Mouse (Mus musculus) cerebral cortex, adult 2 months (tissue): ENCODE results near the gene 1700013G24Rik.

Source experiments
- WGBS: fragments of 180-500 bp; shearing (Covaris S2); methylation state at CpG from one replicate; pipeline ENCODE4 v1.1.7; 2018; 5-methylcytosine and 5-hydroxymethylcytosine counted together

1700013G24Rik gene

DNA sequence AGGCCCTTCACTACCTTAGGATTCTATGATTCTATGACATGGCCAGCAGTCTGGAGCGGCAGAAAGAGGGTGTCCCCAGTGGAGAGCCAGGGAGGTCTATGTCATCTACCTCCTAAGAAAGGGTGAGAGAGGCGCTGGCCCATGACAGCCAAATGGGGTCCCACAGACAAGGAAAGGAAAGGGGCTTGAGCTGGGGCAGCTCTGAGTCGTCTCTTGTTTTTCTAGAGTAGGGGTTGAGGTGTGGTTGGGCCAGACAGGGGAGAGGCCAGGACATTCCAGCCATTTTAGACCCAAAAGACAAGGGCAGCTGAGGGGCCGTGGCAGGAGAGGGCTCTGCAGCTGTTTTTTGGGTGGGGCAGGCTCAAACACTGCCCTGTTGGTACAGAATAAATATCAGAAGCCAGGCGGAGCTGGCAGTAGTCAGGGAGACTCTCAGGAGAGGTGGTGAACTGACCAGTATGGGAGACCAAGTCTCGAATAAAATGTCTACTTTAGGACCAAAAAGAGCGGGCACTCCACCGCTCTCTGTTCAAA lies at the start of gene 1700013G24Rik:
Gene 1700013G24Rik (plus strand): TSS at position 51 of the 534 bp plus-strand sequence.
- 92% methylated on average over 8 of the region's 8 CpGs for WGBS

- 98% methylated on average over 3 of the region's 3 CpGs for WGBS
Observed at GRCm38 (mm10) chr4:137405571-137405970, 47.5 kb upstream of the 1700013G24Rik start.

- WGBS, result 94% methylated on average over 5 of the region's 5 CpGs
Observed at GRCm38 (mm10) chr4:137409691-137410090, 43.4 kb upstream of the 1700013G24Rik start, which contains the start of gene Cela3a. Gene Cela3a (minus strand): TSS chr4:137409791.

DNA sequence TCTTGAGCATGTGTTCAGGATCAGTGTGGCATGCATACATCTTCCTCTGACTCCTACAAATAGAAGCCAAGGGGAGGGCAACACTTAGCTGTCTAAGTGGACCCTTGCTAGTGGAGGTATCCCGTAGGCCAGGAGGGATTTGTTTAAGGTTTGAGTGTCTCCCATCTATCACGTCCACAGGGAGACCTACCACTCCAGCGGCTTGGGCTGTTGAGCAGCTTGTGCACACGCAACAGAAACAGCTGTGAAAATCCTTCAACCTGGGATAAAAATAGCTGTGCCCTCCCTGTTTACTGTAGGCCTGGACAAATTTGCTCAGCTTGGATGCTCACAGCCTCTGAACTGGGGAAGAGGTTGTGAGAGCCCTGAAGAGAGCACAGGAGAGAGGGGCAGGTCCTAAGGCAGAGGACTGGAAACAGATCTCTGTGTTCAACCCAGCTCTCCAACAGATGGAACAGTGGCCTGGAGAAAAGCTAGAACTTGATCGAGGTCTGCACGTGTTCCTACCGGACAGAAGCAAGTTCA lies 40.8 kb upstream of the 1700013G24Rik start:
- WGBS, result 80% methylated on average over 7 of the region's 7 CpGs

GRCm38 (mm10) chr4:137414936-137415335 lies 38.1 kb upstream of the 1700013G24Rik start:
- WGBS, result 79% methylated on average over 1 of the region's 1 CpGs

DNA sequence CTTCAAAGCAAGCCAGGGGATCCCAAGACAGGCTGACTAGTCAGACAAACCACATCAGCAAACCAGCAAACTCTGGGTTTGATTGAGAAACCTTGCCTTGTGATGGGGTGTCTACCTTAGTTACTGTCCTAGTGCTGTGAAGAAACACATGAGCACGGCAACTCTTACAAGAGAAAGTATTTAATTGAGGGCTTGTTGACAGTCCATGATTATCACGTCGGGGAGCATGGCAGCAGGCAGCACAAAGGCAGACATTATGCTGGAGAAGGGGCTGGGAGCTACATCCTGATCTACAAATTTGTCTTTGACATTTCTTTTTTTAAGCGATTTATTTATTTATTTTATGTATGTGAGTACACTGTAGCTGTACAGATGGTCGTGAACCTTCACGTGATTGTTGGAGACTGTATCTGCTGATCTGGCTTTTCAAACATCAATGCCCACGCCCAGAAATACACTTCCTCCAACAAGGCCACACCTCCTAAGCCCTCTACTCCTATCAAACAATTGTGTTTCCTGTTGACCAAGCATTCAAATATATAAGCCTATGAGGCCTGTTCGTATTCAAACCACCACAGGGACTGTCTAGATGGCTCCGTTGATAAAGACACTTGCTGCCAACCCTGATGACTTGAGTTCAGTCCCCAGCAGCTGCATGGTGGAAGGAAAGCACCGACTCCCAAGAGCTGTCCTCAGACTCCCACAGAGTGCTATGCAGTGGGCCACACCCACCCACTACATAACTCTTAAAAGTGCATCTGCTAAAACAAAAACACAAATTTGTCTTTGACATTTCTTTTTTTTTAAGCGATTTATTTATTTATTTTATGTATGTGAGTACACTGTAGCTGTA lies 35.1 kb upstream of the 1700013G24Rik start:
- WGBS, result 65% methylated on average over 11 of the region's 11 CpGs

GRCm38 (mm10) chr4:137430502-137430901 lies 22.6 kb upstream of the 1700013G24Rik start, which contains the start of gene Cela3b:
Gene Cela3b (minus strand): TSS chr4:137430540.
- 97% methylated on average over 4 of the region's 4 CpGs for WGBS

DNA sequence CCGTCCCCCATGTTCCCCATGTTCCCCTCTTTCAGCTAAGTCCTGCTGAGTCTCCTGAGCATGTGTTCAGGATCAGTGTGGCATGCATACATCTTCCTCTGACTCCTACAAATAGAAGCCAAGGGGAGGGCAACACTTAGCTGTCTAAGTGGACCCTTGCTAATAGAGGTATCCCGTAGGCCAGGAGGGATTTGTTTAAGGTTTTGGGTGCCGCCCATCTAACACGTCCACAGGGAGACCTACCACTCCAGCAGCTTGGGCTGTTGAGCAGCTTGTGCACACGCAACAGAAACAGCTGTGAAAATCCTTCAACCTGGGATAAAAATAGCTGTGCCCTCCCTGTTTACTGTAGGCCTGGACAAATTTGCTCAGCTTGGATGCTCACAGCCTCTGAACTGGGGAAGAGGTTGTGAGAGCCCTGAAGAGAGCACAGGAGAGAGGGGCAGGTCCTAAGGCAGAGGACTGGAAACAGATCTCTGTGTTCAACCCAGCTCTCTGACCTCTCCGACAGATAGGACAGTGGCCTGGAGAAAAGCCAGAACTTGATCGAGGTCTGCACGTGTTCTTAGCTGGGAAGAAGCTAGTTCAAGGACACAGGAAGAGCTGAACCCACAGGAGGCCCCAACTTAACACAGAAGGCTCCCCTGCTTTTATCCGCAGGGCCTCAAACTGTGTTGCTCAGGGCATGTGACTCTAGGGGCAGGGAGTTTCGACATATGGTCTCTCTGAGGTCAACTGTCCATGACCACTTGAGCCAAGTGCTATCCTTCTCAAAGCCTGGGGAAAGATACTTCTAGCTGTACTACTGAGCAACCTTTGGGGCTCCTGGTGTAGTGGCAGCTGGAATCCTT lies 20.2 kb upstream of the 1700013G24Rik start:
- WGBS, result 77% methylated on average over 10 of the region's 10 CpGs

DNA sequence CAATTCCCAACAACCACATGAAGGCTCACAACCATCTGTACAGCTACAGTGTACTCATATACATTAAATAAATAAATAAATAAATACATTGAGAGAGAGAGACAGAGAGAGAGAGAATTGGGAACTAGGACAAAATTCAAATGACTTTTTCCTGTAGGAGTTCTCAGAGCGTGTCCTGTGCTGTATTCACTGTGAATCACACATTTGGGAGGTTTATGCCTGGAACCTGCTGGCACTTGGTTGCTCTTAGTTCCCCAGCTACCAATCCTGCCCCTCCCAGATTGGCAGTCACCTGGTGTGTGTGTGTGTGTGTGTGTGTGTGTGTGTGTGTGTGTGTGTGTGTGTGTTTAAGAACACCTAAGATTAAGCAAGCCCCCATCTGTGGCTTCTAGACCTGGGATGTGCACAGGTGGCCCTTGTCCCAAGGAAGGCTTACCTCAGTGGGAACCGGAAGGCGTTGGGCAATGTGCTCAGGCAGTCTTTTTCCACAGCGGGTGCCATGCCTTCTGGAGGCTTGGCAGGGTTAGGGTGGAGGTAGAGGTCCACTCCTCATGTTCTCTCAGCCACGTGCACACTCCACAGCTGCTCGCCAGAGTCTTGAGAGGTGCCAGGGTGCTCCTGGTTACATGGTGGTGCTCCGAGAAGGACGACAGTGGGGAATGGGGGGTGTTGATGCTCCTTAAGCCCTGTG lies 16.0 kb upstream of the 1700013G24Rik start:
- 72% methylated on average over 8 of the region's 8 CpGs for WGBS

- 95% methylated on average over 8 of the region's 8 CpGs for WGBS
Observed at GRCm38 (mm10) chr4:137438842-137439241, 14.2 kb upstream of the 1700013G24Rik start.

GRCm38 (mm10) chr4:137441332-137441731 lies 11.8 kb upstream of the 1700013G24Rik start:
- 91% methylated on average over 4 of the region's 4 CpGs for WGBS

DNA sequence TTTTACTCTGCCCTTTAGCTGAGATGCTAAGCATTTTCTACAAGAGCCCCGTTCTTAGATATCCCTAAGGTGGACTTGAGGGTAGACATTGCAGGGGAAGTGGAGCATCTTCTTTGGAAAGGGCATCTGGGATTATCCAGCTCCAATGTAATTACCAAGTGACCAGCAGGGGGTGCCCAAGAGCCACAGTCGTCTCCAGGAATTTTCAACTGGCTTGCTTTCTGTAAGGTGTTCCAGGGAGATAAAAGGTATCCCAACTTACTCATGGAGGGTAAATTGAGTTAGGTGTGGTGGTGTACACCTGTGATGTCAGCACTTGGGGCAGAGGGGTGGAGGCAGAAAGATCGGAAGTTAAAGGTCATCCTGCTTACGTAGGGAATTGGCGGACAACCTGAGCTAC lies 9.5 kb upstream of the 1700013G24Rik start:
- 24% methylated on average over 5 of the region's 5 CpGs for WGBS

- 95% methylated on average over 4 of the region's 4 CpGs for WGBS
Observed at GRCm38 (mm10) chr4:137445881-137446280, 7.2 kb upstream of the 1700013G24Rik start.

DNA sequence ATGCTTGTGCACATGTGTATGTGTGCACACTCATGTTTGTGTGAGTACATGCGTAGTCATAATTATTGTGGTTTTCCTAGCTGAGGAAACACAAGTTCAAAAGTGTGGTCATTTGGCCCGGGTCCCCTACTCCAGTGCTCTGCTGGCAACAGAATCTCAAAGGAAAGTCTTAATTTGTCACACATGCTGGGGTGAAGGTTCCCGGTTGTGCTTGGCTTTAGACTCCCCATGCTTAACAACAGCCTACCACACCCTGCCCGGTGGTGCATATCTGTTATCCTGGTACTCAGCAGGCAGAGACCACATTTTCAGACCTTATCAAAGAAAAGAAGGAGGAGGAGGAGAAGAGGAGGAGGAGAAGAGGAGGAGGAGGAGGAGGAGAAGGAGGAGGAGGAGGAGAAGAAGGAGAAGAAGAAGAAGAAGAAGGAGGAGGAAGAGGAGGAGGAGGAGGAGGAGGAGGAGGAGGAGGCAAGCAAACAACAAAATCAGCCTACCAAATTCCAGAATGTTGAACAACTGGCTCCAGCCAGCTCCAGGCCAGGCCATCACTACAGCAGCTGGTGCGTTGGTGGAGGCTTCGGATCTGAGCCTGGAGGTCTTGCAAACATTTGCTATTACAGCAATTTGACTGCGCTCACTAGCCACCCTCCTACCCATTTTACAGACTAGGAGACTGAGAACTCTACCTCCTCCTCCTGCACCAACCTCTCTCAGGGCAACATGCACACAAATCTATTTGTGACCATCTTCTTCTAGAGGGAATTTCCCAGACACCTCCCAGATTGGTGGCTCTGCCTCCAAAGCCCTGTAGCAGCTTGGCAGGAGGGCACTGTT lies 5.5 kb upstream of the 1700013G24Rik start:
- WGBS, result 50% methylated on average over 7 of the region's 7 CpGs

GRCm38 (mm10) chr4:137448197-137448596 lies 4.9 kb upstream of the 1700013G24Rik start:
- WGBS, result 13% methylated on average over 6 of the region's 6 CpGs

DNA sequence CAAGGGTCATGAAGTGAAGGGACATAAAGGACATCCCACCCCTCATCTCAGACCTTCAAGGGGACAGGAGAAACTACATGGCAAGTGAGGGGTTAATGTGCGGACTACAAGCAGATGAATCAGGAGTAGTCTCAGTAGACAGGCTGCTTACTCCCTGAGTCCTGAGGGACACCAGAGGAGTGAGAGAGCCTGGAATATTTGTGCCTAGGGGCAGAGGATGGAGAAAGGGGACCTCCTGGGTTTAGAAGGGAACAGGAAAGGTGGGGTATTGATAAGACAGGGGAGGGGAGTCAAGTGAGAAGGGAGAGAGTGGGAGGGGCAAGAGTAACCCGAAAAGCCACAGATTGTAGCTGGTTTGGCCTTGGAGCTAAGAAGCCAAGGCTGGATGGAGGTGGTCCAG lies 4.4 kb upstream of the 1700013G24Rik start:
- 48% methylated on average over 2 of the region's 2 CpGs for WGBS

GRCm38 (mm10) chr4:137449132-137449531 lies 4.0 kb upstream of the 1700013G24Rik start:
- 92% methylated on average over 2 of the region's 2 CpGs for WGBS

GRCm38 (mm10) chr4:137449715-137450114 lies 3.4 kb upstream of the 1700013G24Rik start:
- 83% methylated on average over 10 of the region's 10 CpGs for WGBS

GRCm38 (mm10) chr4:137452190-137452589 lies 894 bp upstream of the 1700013G24Rik start:
- 93% methylated on average over 6 of the region's 6 CpGs for WGBS

GRCm38 (mm10) chr4:137454582-137454981 lies 1.5 kb downstream of the 1700013G24Rik start:
- WGBS, result 95% methylated on average over 14 of the region's 14 CpGs
